Mouse (Mus musculus) pancreas, adult 10 weeks (tissue): ENCODE results near the gene Ppme1. TPM values are rescaled to one million over a fixed set of nuclear protein-coding genes. Genes with fewer than 3 reads are reported as not detected.

Source experiments
- polyA plus RNA-seq: library from polyadenylated mRNA; stranded (reverse); fragments of 350-450 nt; fragmentation: Illumina TruSeq; extraction: RNeasy Lipid Tissue Mini Kit (QIAGEN cat#74804); gene quantifications from one replicate; pipeline ENCODE4 v1.2.3, GENCODE M21; 2015; ENCODE audit warnings: low read depth, low replicate concordance; ENCODE audit not compliant: insufficient read depth

Gene Ppme1
- 8.5 TPM for polyA plus RNA-seq

GRCm38 (mm10) chr7:100371495-100372451, at the start of gene Ppme1, which contains the start of gene C2cd3:
Ppme1 (minus strand) TSS chr7:100372307.
C2cd3 (plus strand) TSS chr7:100372233.

GRCm38 (mm10) chr7:100285383-100285782, 86.7 kb downstream of the Ppme1 start, which contains the start of gene P4ha3:
P4ha3 (plus strand) TSS chr7:100285520.

Other genes with a start within 250 kb of the Ppme1 start
- 1.8 TPM for gene Lipt2, start 213.0 kb downstream of the Ppme1 start, polyA plus RNA-seq
- 7.1 TPM for gene Kcne3, start 195.8 kb downstream of the Ppme1 start, polyA plus RNA-seq
- 1.7 TPM for gene Pgm2l1, start 144.9 kb downstream of the Ppme1 start, polyA plus RNA-seq
- not detected for gene P4ha3, start 86.8 kb downstream of the Ppme1 start, polyA plus RNA-seq
- 6.6 TPM for gene C2cd3, start 74 bp downstream of the Ppme1 start, polyA plus RNA-seq
- 0.66 TPM for gene Ucp3, start 100.7 kb upstream of the Ppme1 start, polyA plus RNA-seq
- gene Ucp2, start 121.0 kb upstream of the Ppme1 start, polyA plus RNA-seq = 43.7 TPM
- gene Dnajb13, start 142.7 kb upstream of the Ppme1 start, polyA plus RNA-seq = not detected
- 2.9 TPM for gene Coa4, start 164.8 kb upstream of the Ppme1 start, polyA plus RNA-seq
- 14.5 TPM for gene Rab6a, start 235.1 kb upstream of the Ppme1 start, polyA plus RNA-seq
- 15.5 TPM for gene Mrpl48, start 236.0 kb upstream of the Ppme1 start, polyA plus RNA-seq